In genomic region chr11:102249351-102250090, GRCm38 (mm10) we compare ENCODE assay signal across 8 mouse cellular contexts. TPM values are rescaled to one million over a fixed set of nuclear protein-coding genes. Genes with fewer than 3 reads are reported as not detected.
DNase-seq lines count a peak whose midpoint lies in the region; ATAC-seq and TF ChIP-seq lines count a peak whose summit lies in the region.

No protein-coding gene starts in this region.

- no peak for TF ChIP-seq POLR2A in heart, adult 2 months (IDR thresholded peaks at IDR 0.05; ENCODE audit: insufficient read depth, low read depth, low read length)
- no peak for TF ChIP-seq POLR2A in bone marrow macrophage, adult 2 months (IDR thresholded peaks at IDR 0.05; ENCODE audit: borderline replicate concordance, low read depth, low read length)

- 10% methylated on average over 9 of the region's 9 CpGs for WGBS in heart, embryonic 15.5 days
- 16% methylated on average over 9 of the region's 9 CpGs for WGBS in heart, adult 2 months
- 12% methylated on average over 9 of the region's 9 CpGs for WGBS in hindbrain, postnatal 0 days
- 12% methylated on average over 9 of the region's 9 CpGs for WGBS in midbrain, embryonic 15.5 days

- peaks cover 34% of the 10 kb centered on the region for H3K4me1 ChIP-seq in heart, embryonic 15.5 days (replicated peaks)
- H3K4me1 ChIP-seq in heart, adult 2 months (ENCODE audit: control insufficient read depth, insufficient read depth, low read length) = peaks cover 2% of the 10 kb centered on the region
- peaks cover 14% of the 10 kb centered on the region for H3K4me1 ChIP-seq in bone marrow macrophage, adult 2 months (ENCODE audit: control insufficient read depth, insufficient read depth, low read length)
- H3K4me1 ChIP-seq in hindbrain, postnatal 0 days (ENCODE audit: insufficient read depth, low read length) = peaks cover 3% of the 10 kb centered on the region; the same call in 1 of the 2 replicates
- peaks cover 25% of the 10 kb centered on the region for H3K4me1 ChIP-seq in midbrain, embryonic 15.5 days

- no peaks in the 10 kb centered on the region for H3K9me3 ChIP-seq in heart, embryonic 15.5 days (replicated peaks)
- H3K9me3 ChIP-seq in hindbrain, postnatal 0 days (ENCODE audit: low read length) = no peaks in the 10 kb centered on the region
- no peaks in the 10 kb centered on the region for H3K9me3 ChIP-seq in midbrain, embryonic 15.5 days

- H3K27ac ChIP-seq in heart, embryonic 15.5 days = no peak overlapping the region
- H3K27ac ChIP-seq in heart, adult 2 months = no peak overlapping the region
- peak overlapping the region; percentile 11 for H3K27ac ChIP-seq in bone marrow macrophage, adult 2 months (ENCODE audit: insufficient read depth, low read depth, low read length)
- no peak overlapping the region for H3K27ac ChIP-seq in hindbrain, postnatal 0 days
- no peak overlapping the region for H3K27ac ChIP-seq in midbrain, embryonic 15.5 days

- no peak for DNase-seq in heart, adult 2 months
- no peak for DNase-seq in hindbrain, postnatal 0 days (ENCODE audit: low spot score)
- DNase-seq in adrenal gland, adult 18-20 months (ENCODE audit: low spot score in 2 of 2) = no peak
- DNase-seq in urinary bladder, postnatal 25 days (ENCODE audit: low spot score) = no peak
- DNase-seq in spleen, postnatal 10 days (ENCODE audit: low spot score in 2 of 2) = no peak

- H3K36me3 ChIP-seq in heart, embryonic 15.5 days = peaks cover 9% of the 10 kb centered on the region; the same call in 1 of the 2 replicates
- no peaks in the 10 kb centered on the region for H3K36me3 ChIP-seq in heart, adult 2 months (ENCODE audit: control insufficient read depth, insufficient read depth, low read length)
- no peaks in the 10 kb centered on the region for H3K36me3 ChIP-seq in hindbrain, postnatal 0 days (ENCODE audit: insufficient read depth, low read length)
- no peaks in the 10 kb centered on the region for H3K36me3 ChIP-seq in midbrain, embryonic 15.5 days (replicated peaks)

- peak overlapping the region; percentile 75 for H3K9ac ChIP-seq in heart, embryonic 15.5 days
- no peak overlapping the region for H3K9ac ChIP-seq in heart, adult 2 months (ENCODE audit: low read depth, low read length)
- H3K9ac ChIP-seq in hindbrain, postnatal 0 days (replicated peaks; ENCODE audit: low read length) = peak overlapping the region; percentile 30
- H3K9ac ChIP-seq in midbrain, embryonic 15.5 days = no peak overlapping the region

- TF ChIP-seq EP300 in heart, adult 2 months (IDR thresholded peaks at IDR 0.05; ENCODE audit: insufficient read depth, low read depth, low read length) = no peak

- TF ChIP-seq CTCF in heart, adult 2 months (IDR thresholded peaks at IDR 0.05) = no peak
- TF ChIP-seq CTCF in bone marrow macrophage, adult 2 months (IDR thresholded peaks at IDR 0.05; ENCODE audit: low read depth, low read length) = no peak
- no peak for TF ChIP-seq CTCF in hindbrain, postnatal 0 days (IDR thresholded peaks at IDR 0.05; ENCODE audit: low read depth)

- ATAC-seq in heart, embryonic 15.5 days (replicated peaks; ENCODE audit: insufficient number of reproducible peaks, insufficient read depth, low FRiP score, low read depth) = no peak
- ATAC-seq in hindbrain, postnatal 0 days = no peak
- no peak for ATAC-seq in midbrain, embryonic 15.5 days (replicated peaks)

- H3K4me2 ChIP-seq in heart, embryonic 15.5 days = peak overlapping the region; percentile 95
- H3K4me2 ChIP-seq in hindbrain, postnatal 0 days (ENCODE audit: low read depth, low read length) = peak overlapping the region; percentile 97
- H3K4me2 ChIP-seq in midbrain, embryonic 15.5 days = peak overlapping the region; percentile 79

- H3K4me3 ChIP-seq in heart, embryonic 15.5 days = peak overlapping the region; percentile 89
- H3K4me3 ChIP-seq in heart, adult 2 months = no peak overlapping the region; the same call in 1 of the 2 replicates
- H3K4me3 ChIP-seq in bone marrow macrophage, adult 2 months (ENCODE audit: insufficient read depth, low read length) = peak overlapping the region; percentile 64
- peak overlapping the region; percentile 54 for H3K4me3 ChIP-seq in hindbrain, postnatal 0 days (ENCODE audit: low read length)
- peak overlapping the region; percentile 40 for H3K4me3 ChIP-seq in midbrain, embryonic 15.5 days

- intact Hi-C loops in heart, adult 2 months (cut with DNase I) = loop anchor here (1.0 to 5.0 kb wide), 4 partner anchors 17 to 161 kb away; partner anchors contain the start of genes G6pc3 and Lsm12

- no peaks in the 10 kb centered on the region for H3K79me2 ChIP-seq in heart, adult 2 months (replicated peaks; ENCODE audit: control insufficient read depth, insufficient read depth, low read length)

- no peaks in the 10 kb centered on the region for H3K27me3 ChIP-seq in heart, embryonic 15.5 days
- H3K27me3 ChIP-seq in heart, adult 2 months (ENCODE audit: control insufficient read depth, insufficient read depth, low read length) = no peaks in the 10 kb centered on the region
- H3K27me3 ChIP-seq in hindbrain, postnatal 0 days (ENCODE audit: insufficient read depth, low read length) = no peaks in the 10 kb centered on the region
- no peaks in the 10 kb centered on the region for H3K27me3 ChIP-seq in midbrain, embryonic 15.5 days (replicated peaks)

RNA-seq across cellular contexts. Expression of gene BC030867, which starts 0.8 kb away (rescaled TPM):
- 8.3 and 12.7 TPM in 2 replicates for polyA plus RNA-seq in heart, embryonic 15.5 days (2015; fragmentation: Nextera tagmentation; extraction: Ambion mirVana)
- total RNA-seq in heart, adult 2 months (2021) = under 1 TPM; 0.26 to 0.32 TPM
- polyA plus RNA-seq in heart, adult 2 months (2012; rRNA removed) = 0.45 and 0.56 TPM in 2 replicates
- polyA plus RNA-seq in bone marrow macrophage, adult 2 months (2012; ENCODE audit: insufficient read depth, insufficient read length, missing spikeins) = 6.3 and 7.2 TPM in 2 replicates
- 2.3 and 2.4 TPM in 2 replicates for total RNA-seq in hindbrain, postnatal 0 days (2014; rRNA removed)
- polyA plus RNA-seq in hindbrain, postnatal 0 days (2015; fragmentation: Nextera tagmentation; extraction: Ambion mirVana) = 2.1 and 2.3 TPM in 2 replicates
- polyA plus RNA-seq in midbrain, embryonic 15.5 days (2015; fragmentation: Nextera tagmentation; extraction: Ambion mirVana) = 2.2 and 2.5 TPM in 2 replicates
- total RNA-seq in adrenal gland, adult 18-20 months (2021) = under 1 TPM in 1 of 2 experiments, not detected in 1; 0.46 TPM

RNA-seq across cellular contexts. Expression of gene Asb16, which starts 19.0 kb away (rescaled TPM):
- 0.05 and 0.06 TPM in 2 replicates for polyA plus RNA-seq in heart, embryonic 15.5 days (2015; fragmentation: Nextera tagmentation; extraction: Ambion mirVana)
- total RNA-seq in heart, adult 2 months (2021) = 1 to 10 TPM in 1 of 2 experiments, under 1 TPM in 1; 0.89 to 1.1 TPM
- 0.70 and 0.74 TPM in 2 replicates for polyA plus RNA-seq in heart, adult 2 months (2012; rRNA removed)
- polyA plus RNA-seq in bone marrow macrophage, adult 2 months (2012; ENCODE audit: insufficient read depth, insufficient read length, missing spikeins) = not detected in 2 replicates
- total RNA-seq in hindbrain, postnatal 0 days (2014; rRNA removed) = 2.2 and 2.6 TPM in 2 replicates
- polyA plus RNA-seq in hindbrain, postnatal 0 days (2015; fragmentation: Nextera tagmentation; extraction: Ambion mirVana) = 0.29 and 0.41 TPM in 2 replicates
- 0.05 TPM in 1 of 2 replicates, not detected in the other for polyA plus RNA-seq in midbrain, embryonic 15.5 days (2015; fragmentation: Nextera tagmentation; extraction: Ambion mirVana)
- total RNA-seq in adrenal gland, adult 18-20 months (2021) = under 1 TPM; 0.30 to 0.61 TPM

RNA-seq across cellular contexts. Expression of gene Hdac5, which starts 19.6 kb away (rescaled TPM):
- 76.7 and 86.8 TPM in 2 replicates for polyA plus RNA-seq in heart, embryonic 15.5 days (2015; fragmentation: Nextera tagmentation; extraction: Ambion mirVana)
- total RNA-seq in heart, adult 2 months (2021) = 100 to 1,000 TPM; 113 to 137 TPM
- polyA plus RNA-seq in heart, adult 2 months (2012; rRNA removed) = 92.6 and 98.5 TPM in 2 replicates
- polyA plus RNA-seq in bone marrow macrophage, adult 2 months (2012; ENCODE audit: insufficient read depth, insufficient read length, missing spikeins) = 96.3 and 116 TPM in 2 replicates
- total RNA-seq in hindbrain, postnatal 0 days (2014; rRNA removed) = 212 and 350 TPM in 2 replicates
- 61.2 and 61.9 TPM in 2 replicates for polyA plus RNA-seq in hindbrain, postnatal 0 days (2015; fragmentation: Nextera tagmentation; extraction: Ambion mirVana)
- 90.3 and 105 TPM in 2 replicates for polyA plus RNA-seq in midbrain, embryonic 15.5 days (2015; fragmentation: Nextera tagmentation; extraction: Ambion mirVana)
- 100 to 1,000 TPM in 1 of 2 experiments, 10 to 100 TPM in 1; 79.1 to 115 TPM for total RNA-seq in adrenal gland, adult 18-20 months (2021)

RNA-seq across cellular contexts. Expression of gene Tmub2, which starts 35.2 kb away (rescaled TPM):
- 36.4 and 43.1 TPM in 2 replicates for polyA plus RNA-seq in heart, embryonic 15.5 days (2015; fragmentation: Nextera tagmentation; extraction: Ambion mirVana)
- 10 to 100 TPM; 22.9 to 26.2 TPM for total RNA-seq in heart, adult 2 months (2021)
- polyA plus RNA-seq in heart, adult 2 months (2012; rRNA removed) = 32.8 and 43.2 TPM in 2 replicates
- polyA plus RNA-seq in bone marrow macrophage, adult 2 months (2012; ENCODE audit: insufficient read depth, insufficient read length, missing spikeins) = 50.6 and 62.2 TPM in 2 replicates
- 81.8 and 92.7 TPM in 2 replicates for total RNA-seq in hindbrain, postnatal 0 days (2014; rRNA removed)
- 71.0 and 72.2 TPM in 2 replicates for polyA plus RNA-seq in hindbrain, postnatal 0 days (2015; fragmentation: Nextera tagmentation; extraction: Ambion mirVana)
- polyA plus RNA-seq in midbrain, embryonic 15.5 days (2015; fragmentation: Nextera tagmentation; extraction: Ambion mirVana) = 82.3 and 84.4 TPM in 2 replicates
- 10 to 100 TPM; 43.3 to 55.3 TPM for total RNA-seq in adrenal gland, adult 18-20 months (2021)

RNA-seq across cellular contexts. Expression of gene Atxn7l3, which starts 46.9 kb away (rescaled TPM):
- polyA plus RNA-seq in heart, embryonic 15.5 days (2015; fragmentation: Nextera tagmentation; extraction: Ambion mirVana) = 6.8 and 8.9 TPM in 2 replicates
- total RNA-seq in heart, adult 2 months (2021) = 10 to 100 TPM; 19.0 to 21.7 TPM
- polyA plus RNA-seq in heart, adult 2 months (2012; rRNA removed) = 17.4 and 21.2 TPM in 2 replicates
- polyA plus RNA-seq in bone marrow macrophage, adult 2 months (2012; ENCODE audit: insufficient read depth, insufficient read length, missing spikeins) = 32.9 and 39.8 TPM in 2 replicates
- 146 and 149 TPM in 2 replicates for total RNA-seq in hindbrain, postnatal 0 days (2014; rRNA removed)
- polyA plus RNA-seq in hindbrain, postnatal 0 days (2015; fragmentation: Nextera tagmentation; extraction: Ambion mirVana) = 22.8 and 23.7 TPM in 2 replicates
- polyA plus RNA-seq in midbrain, embryonic 15.5 days (2015; fragmentation: Nextera tagmentation; extraction: Ambion mirVana) = 31.6 and 31.8 TPM in 2 replicates
- 10 to 100 TPM; 44.3 to 53.4 TPM for total RNA-seq in adrenal gland, adult 18-20 months (2021)

Comparison
In these comparisons a context has a peak if more than half of its experiments do, and no peak if none do; other contexts are left out.
1. H3K9ac ChIP-seq: peak in heart, embryonic 15.5 days (single experiment) and hindbrain, postnatal 0 days (single experiment); none in heart, adult 2 months (single experiment) and midbrain, embryonic 15.5 days (single experiment).
2. Peak in every context shown above with its lines, with median percentiles within 50 percentile points of each other: H3K4me2 ChIP-seq.